Mouse (Mus musculus) adrenal gland, adult 8-10 months (tissue): Measurements from ENCODE around the gene Foxp1. TPM values are rescaled to one million over a fixed set of nuclear protein-coding genes. Genes with fewer than 3 reads are reported as not detected.

Experiments
- DNase-seq: peaks from one replicate; pipeline ENCODE4 v3.0.0; 2022
- total RNA-seq, 4 experiments: library from RNA; stranded (reverse); gene quantifications; 2 replicates each; pipeline ENCODE4 v1.2.4; 2022

The Foxp1 gene
- total RNA-seq, 4 experiments from 2014 or later = 37.1 to 93.2 (median 58.8) TPM

- DNase-seq = no peak
Observed at GRCm38 (mm10) chr6:98991900-98992771, 530.4 kb downstream of the Foxp1 start.

GRCm38 (mm10) chr6:98987533-98988169 is 534.9 kb downstream of the Foxp1 start:
- DNase-seq = no peak

GRCm38 (mm10) chr6:98985452-98985851 is 537.1 kb downstream of the Foxp1 start:
- no peak for DNase-seq

DNA sequence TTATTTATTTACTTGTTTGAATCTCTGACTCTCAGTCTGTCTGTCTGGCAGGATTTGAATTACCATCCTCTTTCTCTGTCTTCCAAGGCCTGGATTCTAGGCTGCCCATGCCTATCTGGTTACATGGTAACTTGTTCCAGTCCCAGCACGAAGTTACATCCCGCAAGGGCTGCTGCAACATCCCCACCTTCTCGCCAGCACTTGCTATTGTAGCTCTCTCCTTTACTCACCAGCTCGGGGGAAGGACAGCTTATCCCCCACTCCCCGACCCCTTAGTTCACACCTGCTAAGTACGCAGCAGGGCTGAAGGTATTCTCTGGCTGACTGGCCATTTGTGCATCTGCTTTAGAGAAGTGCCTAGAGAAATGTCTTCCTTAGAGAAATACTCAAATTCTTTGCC is 537.9 kb downstream of the Foxp1 start:
- no peak for DNase-seq

DNA sequence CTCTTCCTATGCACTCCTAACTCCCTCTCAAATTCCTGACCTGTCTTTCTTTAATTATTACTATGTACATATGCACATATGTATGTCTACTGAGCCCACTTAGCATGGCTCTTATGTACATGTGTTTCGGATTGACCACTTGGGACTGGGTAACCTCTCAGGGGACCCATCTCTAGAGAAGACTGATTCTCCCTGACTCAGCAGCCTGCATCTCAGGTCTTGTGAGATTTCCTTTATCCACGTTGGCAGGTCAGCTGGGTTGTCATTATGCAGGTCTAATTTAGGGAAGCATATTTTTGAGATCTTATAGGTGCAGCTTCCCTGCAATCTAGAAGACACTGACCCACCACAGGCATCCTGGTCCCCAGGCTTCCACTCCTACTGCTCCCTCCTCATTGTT is 538.5 kb downstream of the Foxp1 start:
- DNase-seq = no peak

DNA sequence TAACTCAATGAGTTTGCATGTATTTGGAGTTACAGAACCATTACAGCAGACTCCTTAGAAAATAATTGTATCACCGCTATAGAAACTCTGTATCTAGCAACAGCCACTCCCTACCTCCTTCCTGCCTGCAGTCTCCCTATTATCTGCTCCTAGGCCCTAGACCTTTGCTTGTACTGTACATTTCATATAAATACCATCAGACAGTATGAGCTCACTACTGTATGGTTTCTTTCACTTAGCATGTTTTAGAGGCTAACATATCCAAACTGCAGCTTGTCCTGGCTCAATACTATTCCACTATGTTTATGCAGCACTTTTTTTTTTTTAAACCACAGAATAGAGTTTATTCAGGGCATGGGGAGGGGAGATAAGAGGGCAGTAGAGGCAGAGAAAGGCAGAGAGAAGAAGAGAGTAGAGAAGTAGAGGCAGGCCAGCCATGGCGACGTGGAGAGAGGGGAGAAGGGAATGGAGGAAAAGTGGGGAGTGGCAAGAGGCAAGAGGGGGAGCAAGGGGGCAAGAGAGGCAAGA is 539.1 kb downstream of the Foxp1 start:
- no peak for DNase-seq

GRCm38 (mm10) chr6:98981265-98981664 is 541.3 kb downstream of the Foxp1 start:
- no peak for DNase-seq

- no peak for DNase-seq
Observed at GRCm38 (mm10) chr6:98980432-98980831, 542.1 kb downstream of the Foxp1 start.

GRCm38 (mm10) chr6:98980001-98980400 is 542.5 kb downstream of the Foxp1 start:
- no peak for DNase-seq

DNA sequence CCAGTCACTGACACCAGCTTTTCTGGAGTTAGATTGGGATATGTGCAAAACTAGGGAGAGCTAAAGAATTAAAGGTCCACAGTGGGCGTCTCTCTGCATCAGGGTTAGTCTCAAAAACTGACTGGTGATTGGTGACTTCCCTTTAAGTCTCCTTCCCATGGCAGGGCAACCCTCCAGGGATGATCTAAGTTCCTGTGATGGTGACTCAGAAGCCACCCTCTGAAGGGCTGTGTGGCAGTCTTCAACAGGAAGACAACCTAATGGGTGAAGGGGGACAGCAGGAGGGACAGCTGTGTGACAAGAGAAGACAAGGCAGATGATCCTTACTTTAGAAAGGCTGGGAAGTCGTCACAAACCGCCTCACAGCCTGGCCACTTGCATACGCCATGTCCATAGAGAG is 544.7 kb downstream of the Foxp1 start:
- no peak for DNase-seq

- no peak for DNase-seq
Observed at GRCm38 (mm10) chr6:98975918-98976317, 546.6 kb downstream of the Foxp1 start.

DNA sequence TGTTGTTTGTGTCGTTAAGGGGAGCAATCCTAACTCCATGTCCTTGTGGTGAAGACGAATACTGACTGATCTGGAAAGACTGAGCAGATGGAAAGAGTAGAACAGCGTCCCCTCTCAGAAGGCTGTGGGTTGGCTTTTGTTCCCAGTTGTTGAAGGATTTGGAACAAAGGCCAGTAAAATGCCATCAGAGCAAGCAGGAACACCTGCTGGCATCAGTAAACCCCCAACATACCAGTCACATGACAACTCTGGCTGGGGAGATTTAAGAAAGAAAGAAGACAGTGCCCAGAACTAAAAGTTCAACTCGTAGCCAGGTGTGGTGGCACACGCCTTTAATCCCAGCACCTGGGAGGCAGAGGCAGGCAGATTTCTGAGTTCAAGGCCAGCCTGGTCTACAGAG is 549.1 kb downstream of the Foxp1 start:
- no peak for DNase-seq

DNA sequence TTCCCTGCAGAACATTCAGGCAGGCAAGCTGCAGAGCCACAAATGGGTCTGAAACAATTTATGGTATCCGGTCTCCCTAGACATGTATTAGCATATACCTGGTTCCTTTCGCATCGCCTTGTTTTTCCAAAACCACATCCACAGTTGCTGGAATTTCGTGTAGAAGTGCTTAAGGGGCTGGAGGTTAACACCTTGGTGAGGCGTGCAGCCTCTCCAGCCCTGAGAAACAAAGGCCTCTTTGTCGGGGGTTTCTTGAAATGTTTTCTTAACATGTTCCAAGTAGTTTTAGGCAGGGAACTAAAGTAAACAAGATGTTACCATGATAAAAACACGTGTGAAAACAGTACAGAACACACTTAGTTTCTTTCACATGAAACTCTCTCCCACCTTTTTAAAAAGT is 550.1 kb downstream of the Foxp1 start:
- DNase-seq = no peak

- no peak for DNase-seq
Observed at GRCm38 (mm10) chr6:98959333-98959732, 563.2 kb downstream of the Foxp1 start.

- DNase-seq = no peak
Observed at GRCm38 (mm10) chr6:98956522-98957169, 565.9 kb downstream of the Foxp1 start.

GRCm38 (mm10) chr6:98955706-98956105 is 566.8 kb downstream of the Foxp1 start:
- DNase-seq = no peak

DNA sequence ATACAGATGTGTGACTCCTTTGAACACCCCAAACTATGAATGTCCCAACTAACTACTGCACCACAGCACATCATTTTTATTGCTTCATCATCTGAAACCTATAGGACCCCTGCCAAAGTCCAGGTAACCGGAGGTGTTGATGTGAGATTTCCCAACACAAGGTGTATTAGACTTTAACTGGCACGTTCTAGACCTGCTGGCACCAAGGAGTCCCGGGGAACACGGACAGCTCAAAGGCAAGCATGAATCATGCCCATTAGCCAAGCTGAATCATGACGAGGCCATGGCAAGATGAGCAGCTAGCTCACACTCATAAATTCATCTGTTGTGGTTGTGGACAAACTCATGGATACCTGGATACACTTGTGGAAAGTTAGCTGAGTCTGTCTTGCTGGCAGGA is 568.1 kb downstream of the Foxp1 start:
- DNase-seq = no peak

DNA sequence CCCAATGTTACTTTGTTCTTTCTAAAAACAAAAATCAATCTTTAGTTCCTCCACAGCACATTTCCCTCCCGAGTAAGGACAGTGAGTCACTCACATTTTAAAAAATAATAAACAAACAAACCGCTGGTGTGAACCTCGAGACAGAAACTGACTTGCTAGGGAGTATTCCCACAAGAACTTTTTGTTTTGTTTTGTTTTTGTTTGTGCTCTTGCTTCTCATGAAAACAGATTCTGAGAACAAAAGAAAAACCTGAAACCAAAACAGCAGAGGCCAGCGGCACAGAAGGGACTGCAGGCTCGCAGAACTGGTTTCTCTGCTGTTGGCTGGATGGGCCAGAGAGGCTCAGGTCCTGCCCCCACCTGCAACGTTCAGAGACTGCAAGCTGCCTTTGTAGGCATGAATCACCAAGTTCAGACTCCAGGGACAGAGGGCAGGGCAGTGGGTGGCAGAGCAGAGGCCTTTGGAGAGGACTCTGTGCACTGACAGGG is 572.8 kb downstream of the Foxp1 start:
- DNase-seq = peak; percentile 61

- DNase-seq = peak; percentile 11
Observed at GRCm38 (mm10) chr6:98949286-98949685, 573.2 kb downstream of the Foxp1 start.

GRCm38 (mm10) chr6:98948153-98949141 is 574.1 kb downstream of the Foxp1 start:
- DNase-seq = no peak

- DNase-seq = no peak
Observed at GRCm38 (mm10) chr6:98947486-98948152, 574.9 kb downstream of the Foxp1 start.
